Mouse (Mus musculus) lung, adult 2 months (tissue): ENCODE data around the gene Phldb2.

ENCODE experiments used
- CTCF ChIP-seq: fragments of 200-500 bp; IDR thresholded peaks from 2 replicates; pipeline ENCODE4 v1.5.1; 2011; ENCODE audit warnings: mild to moderate bottlenecking, low read length, control low read depth; ENCODE audit not compliant: insufficient read depth
- POLR2A ChIP-seq: fragments of 200-500 bp; IDR thresholded peaks from 2 replicates; pipeline ENCODE4 v1.6.1; 2011; ENCODE audit warnings: low read depth, mild to moderate bottlenecking, control low read depth, low read length, borderline replicate concordance; ENCODE audit errors: extremely low read depth

DNA sequence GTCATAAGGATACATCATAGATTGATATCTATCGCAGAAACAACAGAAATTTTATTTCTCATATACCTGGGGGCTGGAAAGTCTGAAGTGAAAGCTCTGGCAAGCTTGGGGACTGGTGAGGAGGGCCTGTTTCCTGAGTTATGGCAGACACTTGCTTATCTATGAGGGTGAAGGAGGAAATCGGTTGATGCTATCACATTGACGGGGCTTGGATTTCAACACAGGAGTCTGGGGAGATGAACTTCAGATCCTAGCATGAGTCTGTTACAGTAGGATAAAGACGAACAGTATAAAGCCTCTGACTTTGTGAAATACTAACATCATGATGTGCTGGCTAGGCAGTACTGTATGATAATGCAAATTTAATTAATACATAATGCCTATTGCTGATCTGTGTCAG is 25.3 kb downstream of the Phldb2 start:
- TF ChIP-seq POLR2A, result no peak
- TF ChIP-seq CTCF, result no peak
